Mouse (Mus musculus): ENCODE results near the gene Ldlrad3.
A peak's percentile ranks its signal among the peaks of the same experiment; 100 is the strongest.

The Ldlrad3 gene

GRCm38 (mm10) chr2:102142654-102143271 lies 43.4 kb downstream of the Ldlrad3 start:
- DNase-seq, result no peak

GRCm38 (mm10) chr2:102142197-102142623 lies 44.0 kb downstream of the Ldlrad3 start:
- no peak for DNase-seq

- no peak for DNase-seq
Measured at GRCm38 (mm10) chr2:102141199-102141598, 45.0 kb downstream of the Ldlrad3 start.

- no peak for DNase-seq
Measured at GRCm38 (mm10) chr2:102137922-102138321, 48.3 kb downstream of the Ldlrad3 start.

- DNase-seq, result no peak
Measured at GRCm38 (mm10) chr2:102136184-102136583, 50.0 kb downstream of the Ldlrad3 start.

GRCm38 (mm10) chr2:102134510-102135262 lies 51.5 kb downstream of the Ldlrad3 start:
- DNase-seq, result peak; percentile 93 to 94

GRCm38 (mm10) chr2:102132945-102133558 lies 53.1 kb downstream of the Ldlrad3 start:
- no peak for DNase-seq

- DNase-seq, result peak; percentile 86 to 90
Measured at GRCm38 (mm10) chr2:102130198-102130845, 55.9 kb downstream of the Ldlrad3 start.

GRCm38 (mm10) chr2:102129235-102129634 lies 57.0 kb downstream of the Ldlrad3 start:
- no peak for DNase-seq

GRCm38 (mm10) chr2:102128500-102129030 lies 57.6 kb downstream of the Ldlrad3 start:
- no peak for DNase-seq

GRCm38 (mm10) chr2:102127791-102128387 lies 58.3 kb downstream of the Ldlrad3 start:
- no peak for DNase-seq

GRCm38 (mm10) chr2:102127221-102127620 lies 59.0 kb downstream of the Ldlrad3 start:
- no peak for DNase-seq

- no peak for DNase-seq
Measured at GRCm38 (mm10) chr2:102126076-102126475, 60.1 kb downstream of the Ldlrad3 start.

- no peak for DNase-seq
Measured at GRCm38 (mm10) chr2:102125042-102125441, 61.1 kb downstream of the Ldlrad3 start.

GRCm38 (mm10) chr2:102122146-102122515 lies 64.1 kb downstream of the Ldlrad3 start:
- DNase-seq, result no peak

GRCm38 (mm10) chr2:102121440-102122145 lies 64.6 kb downstream of the Ldlrad3 start:
- DNase-seq, result peak; percentile 67 to 69

GRCm38 (mm10) chr2:102119751-102120505 lies 66.3 kb downstream of the Ldlrad3 start:
- peak in 1 of 2 experiments; percentile 53 for DNase-seq

GRCm38 (mm10) chr2:102118988-102119460 lies 67.2 kb downstream of the Ldlrad3 start:
- DNase-seq, result peak in 1 of 2 experiments; percentile 32

GRCm38 (mm10) chr2:102117402-102117760 lies 68.8 kb downstream of the Ldlrad3 start:
- no peak for DNase-seq

- DNase-seq, result no peak
Measured at GRCm38 (mm10) chr2:102116521-102117401, 69.4 kb downstream of the Ldlrad3 start.

All from cerebellum, postnatal 14 days (tissue).